Mouse (Mus musculus): ENCODE data around the gene Ctnna3.

The Ctnna3 gene

DNA sequence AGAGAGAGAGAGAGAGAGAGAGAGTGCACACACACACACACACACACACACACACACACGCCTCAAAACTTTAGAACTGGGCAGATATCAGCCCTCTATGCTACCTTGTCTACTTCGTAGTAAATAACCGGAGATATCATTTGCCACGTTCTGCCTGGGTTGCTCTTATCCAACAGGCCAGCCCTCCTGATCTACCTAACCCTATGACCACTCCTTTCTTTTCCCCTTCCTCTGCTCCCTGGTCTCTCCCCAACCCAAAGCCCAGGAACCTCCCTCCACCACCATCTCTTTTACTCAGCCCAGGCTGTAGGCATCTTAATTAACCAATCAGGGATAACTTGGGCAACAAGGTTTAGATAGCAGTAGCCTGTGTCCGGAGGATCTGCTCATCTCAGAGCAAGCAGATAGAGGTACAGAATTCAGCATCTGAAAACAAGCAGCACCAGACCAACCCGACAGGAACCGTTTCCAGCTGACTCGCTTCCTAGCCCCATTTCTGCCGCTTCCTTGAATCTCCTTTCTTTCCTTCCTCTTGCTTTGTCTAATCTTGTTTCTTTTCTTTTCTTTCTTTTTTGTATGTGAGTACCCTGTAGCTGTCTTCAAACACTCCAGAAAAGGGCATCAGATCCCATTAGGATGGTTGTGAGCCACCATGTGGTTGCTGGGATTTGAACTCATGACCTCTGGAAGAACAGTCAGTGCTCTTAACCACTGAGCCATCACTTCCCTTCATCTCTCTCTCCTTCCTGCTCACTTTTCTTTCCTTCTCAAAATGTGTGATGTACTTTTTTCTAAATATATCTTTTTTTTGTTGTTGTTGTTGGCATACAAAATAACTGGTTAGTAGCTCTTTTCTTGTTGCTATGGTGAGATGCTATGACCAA is 6.1 kb upstream of the Ctnna3 start:
- peak; percentile 65 for DNase-seq (ENCODE audit: extremely low read depth, low read depth)

DNA sequence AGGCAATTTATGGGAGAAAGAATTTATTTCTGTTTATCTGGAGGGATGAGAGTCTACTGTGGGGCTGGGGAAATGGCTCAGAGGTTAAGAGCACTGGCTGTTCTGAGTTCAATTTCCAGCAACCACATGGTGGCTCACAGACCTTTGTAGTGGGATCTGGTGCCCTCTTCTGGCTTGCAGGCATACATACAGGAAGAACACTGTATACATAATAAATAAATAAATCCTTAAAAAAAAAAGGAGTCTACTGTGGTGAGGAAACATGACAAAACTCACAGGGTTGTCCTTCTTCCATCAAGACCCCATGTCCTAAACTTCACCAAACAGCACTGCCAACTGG is 5.5 kb upstream of the Ctnna3 start:
- peak; percentile 67 for DNase-seq (ENCODE audit: extremely low read depth, low read depth)

DNA sequence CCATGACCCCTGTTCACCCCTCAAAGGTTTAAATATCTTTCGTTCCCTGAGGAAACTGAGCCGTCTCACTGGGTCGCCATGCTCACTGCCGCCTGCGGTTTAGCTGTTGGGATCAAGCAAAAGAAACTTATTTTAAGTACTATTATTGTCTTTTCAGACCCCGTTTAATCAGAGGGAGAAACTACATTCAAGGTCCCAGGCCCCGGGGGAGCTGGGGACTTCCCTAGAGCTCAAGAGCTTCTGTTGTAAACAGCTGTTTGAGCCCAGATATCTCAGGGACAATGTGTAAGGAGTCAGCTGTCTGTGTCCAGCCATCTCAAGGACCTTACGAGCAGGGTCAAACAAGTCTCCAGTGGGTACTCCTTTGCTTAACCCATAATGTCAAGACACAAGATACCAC is 2.8 kb upstream of the Ctnna3 start:
- no peak for DNase-seq (ENCODE audit: extremely low read depth, low read depth)

DNA sequence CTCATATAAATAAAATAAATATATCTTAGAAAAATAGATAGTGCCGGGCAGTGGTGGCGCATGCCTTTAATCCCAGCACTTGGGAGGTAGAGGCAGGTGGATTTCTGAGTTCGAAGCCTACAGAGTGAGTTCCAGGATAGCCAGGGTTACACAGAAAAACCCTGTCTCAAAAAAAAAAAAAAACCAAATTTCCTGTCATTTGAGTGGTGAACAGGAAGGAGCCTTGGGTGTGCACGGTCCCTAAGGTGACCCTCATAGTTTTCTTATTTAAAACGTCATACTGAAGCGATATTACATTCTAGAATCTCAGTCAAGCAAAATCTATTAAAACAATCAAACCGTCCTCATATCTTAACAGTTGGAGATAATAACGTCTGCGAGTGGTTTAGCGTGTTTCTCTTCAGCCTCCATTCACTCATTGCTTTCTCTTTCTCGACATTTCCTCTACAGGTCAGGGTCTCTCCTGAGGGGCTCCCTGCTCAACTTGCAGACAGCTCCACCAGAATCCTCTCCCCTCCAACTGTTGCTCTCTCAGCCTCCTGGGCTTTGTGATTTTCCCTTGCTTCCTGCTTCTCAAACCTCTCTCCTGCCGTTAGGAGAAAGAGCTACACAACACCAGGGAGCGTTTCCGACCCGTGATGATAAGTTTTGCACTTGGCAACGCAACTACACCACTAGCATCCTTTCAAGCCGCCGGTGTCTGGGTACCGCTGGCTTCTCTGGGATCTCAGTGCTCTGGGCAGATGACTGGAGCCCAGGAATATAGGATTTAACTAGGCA is 1.5 kb upstream of the Ctnna3 start:
- peak; percentile 44 for DNase-seq (ENCODE audit: extremely low read depth, low read depth)

DNA sequence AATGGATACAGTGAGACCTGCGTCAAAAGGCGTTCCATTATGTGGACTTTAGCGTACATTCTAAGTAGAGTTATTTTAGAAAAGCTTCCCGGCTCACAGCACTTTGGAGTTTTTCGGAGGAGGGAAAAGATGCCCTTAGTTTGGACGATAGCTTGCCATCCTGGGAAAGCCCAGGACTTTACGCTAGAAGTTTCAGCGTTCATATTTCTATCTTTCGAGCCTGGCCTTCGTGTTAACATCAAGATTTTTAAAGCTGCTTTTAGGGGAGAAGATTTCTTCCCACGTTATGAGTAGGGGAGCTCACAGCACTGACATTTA is 916 bp upstream of the Ctnna3 start:
- DNase-seq (ENCODE audit: extremely low read depth, low read depth), result no peak

DNA sequence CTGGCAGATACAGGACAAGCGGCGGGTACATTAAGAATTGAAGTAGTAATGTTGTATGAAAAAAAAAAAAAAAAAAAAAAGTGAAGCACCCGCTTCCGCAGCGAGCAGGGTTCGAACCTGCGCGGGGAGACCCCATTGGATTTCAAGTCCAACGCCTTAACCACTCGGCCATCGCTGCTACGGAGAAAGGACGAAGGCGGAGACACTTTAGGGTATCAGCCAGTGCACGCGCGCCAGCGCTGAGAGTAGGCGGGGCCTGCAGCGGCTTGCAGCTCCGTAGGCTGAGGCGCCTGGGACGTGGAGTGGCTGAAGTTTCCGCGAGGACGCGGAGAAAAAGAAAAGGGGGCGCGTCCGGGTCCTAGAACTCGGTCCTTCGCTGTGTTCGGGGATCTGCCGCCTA is 518 bp upstream of the Ctnna3 start:
- peak; percentile 84 for DNase-seq (ENCODE audit: extremely low read depth, low read depth)

DNA sequence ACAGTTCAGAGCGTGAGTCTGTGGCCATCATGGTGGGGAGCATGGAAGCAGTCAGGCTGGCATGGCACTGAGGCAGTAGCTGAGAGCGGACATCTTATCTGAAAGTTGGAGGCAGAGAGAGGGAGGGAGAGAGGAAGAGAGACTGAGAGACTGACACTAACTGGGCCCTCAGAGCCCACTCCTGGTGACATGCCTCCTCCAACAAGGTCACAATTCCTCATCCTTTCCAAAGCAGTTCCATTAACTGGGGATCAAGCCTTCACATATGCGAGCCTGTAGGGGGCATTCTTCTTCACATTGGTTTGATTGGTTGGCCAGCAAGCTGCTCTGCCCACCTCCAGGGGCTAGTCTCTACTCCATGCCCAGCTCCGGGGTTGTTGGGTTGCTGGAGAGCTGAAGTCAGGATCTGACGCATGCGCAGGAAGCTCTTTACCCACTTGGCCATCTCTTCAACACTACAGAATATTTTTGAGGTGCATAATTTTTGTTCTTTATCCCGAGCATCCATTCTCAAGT is 1.4 kb downstream of the Ctnna3 start:
- no peak for DNase-seq (ENCODE audit: extremely low read depth, low read depth)

DNA sequence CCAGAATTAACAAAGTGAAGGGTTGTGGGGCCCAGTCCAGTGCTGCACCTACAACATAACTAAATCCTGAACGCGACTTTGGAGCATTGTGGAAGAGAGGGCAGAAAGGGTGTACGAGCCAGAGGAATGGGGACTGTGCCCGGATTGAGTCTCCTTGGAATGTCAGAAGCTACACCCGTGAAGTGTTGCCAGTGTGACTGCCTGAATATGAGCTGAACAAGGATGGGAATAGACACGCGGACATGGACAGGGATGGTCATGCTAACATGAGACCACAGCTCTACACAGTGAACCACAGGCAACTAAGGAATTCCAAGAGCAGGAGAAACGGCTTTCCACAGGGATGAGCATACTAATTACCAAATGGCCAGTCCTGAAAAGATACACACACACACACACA is 2.2 kb downstream of the Ctnna3 start:
- no peak for DNase-seq (ENCODE audit: extremely low read depth, low read depth)

DNA sequence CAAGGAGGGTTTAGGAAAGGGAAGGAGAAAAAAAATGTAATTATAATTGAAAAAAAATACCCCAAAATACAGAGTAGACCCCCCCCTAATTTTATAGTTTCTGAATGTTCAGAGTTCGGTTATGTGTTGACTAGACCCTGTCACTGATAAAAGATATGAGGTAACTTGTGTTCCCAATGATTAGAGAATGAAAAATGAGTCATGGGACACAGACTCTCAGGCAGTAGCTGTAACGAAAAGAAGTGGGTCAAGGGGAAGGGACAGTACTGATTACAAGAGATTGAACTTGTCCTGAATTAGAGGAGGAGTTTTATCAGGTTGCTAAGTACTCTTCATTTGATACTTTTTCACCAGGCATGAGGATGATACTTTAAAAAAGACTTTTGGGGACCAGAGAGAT is 3.0 kb downstream of the Ctnna3 start:
- no peak for DNase-seq (ENCODE audit: extremely low read depth, low read depth)

DNA sequence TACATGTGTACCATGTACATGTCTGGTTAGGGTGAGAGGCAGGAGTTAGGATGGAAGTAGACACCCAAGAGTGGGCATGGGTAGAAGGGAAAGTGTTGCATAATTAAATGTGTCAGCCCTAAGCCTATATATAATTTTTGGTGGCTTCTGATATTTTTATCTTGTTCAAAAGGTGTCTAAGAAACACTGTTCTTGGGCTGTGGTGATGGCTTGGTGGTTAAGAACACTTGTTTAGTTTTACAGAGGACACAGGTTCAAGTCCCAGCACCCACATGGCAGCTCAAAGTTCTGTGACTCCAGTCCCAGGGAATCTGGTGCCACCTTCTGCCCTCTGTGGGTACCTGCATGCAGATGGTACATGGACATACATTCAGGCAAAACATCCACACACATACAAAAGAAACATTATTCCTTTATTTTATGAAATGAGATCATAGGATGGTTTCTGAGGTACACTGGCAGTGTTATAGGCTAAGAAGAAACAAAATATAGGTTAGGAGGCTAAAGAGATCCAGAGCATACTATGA is 8.9 kb downstream of the Ctnna3 start:
- DNase-seq (ENCODE audit: extremely low read depth, low read depth), result no peak

DNA sequence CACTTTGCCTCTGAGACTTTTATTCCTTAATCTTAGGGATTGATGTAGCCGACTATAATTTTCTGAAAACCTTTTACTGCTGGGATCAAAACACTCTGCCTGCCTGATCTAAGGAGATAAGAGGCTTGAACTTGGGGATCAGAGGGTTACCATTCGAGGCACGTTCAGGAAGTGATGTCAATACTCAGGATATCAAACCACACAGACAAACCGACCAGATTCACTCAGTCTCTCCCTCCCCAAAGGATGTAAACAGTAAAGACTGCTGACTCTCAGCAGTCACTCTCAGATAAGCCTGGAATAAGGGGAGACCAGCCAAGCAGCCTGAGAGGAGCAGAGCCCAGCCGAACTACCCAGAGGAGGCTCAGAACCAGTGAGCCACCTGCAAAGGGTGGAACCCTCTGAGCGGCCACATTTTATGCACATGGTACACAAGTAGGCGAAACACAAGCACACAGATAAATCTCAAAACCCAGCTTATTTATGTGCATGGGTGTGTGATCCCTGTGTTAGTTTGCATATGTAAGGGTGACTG is 9.9 kb downstream of the Ctnna3 start:
- no peak for DNase-seq (ENCODE audit: extremely low read depth, low read depth)

DNA sequence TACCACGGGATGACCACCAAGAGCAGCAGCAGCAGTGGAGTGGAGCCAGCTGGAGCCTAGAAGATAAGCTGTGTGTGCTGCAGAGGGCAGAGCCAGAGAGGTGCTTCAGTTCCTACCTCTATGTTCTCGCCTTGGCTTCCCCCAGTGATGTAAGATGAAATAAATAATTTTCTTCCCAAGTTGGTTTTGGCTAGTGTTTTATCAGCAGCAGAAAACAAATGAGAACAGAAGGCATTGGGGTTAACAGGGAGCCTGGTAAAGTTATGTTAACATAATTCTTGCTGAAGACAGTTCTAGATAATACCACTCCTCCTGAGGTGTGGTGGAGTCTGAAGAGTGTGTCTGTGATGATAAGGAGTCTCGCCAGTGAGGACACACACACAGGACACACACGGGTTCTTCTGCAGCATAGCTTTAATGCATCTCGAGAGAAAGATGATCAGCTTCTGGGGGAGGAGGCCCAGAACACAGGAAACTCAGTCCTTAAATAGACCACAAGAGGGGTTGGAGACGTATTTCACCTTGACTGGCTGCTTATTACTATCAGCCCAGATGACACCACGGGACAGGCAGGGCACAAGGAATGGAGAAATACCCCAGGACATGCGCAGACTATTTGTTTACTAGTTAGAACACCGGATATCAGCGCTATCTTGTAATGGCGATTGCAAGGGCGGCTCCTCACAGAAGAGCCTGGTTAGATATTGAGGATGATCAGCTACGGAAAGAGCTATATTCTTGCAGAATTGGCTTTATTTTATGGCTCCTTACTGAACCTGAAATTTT is 14.9 kb downstream of the Ctnna3 start:
- peak; percentile 99 for DNase-seq (ENCODE audit: extremely low read depth, low read depth)

DNA sequence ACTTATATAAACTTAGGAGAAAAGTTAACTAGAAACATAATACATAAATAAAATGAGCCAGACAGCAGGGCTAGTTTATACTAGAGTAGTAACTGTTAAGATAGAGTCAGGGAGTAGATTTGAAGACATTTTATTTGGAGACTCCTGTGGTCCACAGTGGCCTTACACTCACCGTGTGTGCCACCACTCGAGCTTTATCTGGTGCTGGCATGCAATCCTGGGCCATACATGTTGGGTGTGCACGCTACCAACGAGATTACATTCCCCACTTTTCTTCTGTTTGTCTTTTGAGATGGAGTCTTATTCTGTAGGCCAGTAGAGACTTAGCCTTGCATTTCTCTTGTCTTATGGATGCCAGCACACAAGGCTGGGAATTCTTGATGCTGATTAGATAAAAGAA is 24.0 kb downstream of the Ctnna3 start:
- DNase-seq (ENCODE audit: extremely low read depth, low read depth), result no peak

DNA sequence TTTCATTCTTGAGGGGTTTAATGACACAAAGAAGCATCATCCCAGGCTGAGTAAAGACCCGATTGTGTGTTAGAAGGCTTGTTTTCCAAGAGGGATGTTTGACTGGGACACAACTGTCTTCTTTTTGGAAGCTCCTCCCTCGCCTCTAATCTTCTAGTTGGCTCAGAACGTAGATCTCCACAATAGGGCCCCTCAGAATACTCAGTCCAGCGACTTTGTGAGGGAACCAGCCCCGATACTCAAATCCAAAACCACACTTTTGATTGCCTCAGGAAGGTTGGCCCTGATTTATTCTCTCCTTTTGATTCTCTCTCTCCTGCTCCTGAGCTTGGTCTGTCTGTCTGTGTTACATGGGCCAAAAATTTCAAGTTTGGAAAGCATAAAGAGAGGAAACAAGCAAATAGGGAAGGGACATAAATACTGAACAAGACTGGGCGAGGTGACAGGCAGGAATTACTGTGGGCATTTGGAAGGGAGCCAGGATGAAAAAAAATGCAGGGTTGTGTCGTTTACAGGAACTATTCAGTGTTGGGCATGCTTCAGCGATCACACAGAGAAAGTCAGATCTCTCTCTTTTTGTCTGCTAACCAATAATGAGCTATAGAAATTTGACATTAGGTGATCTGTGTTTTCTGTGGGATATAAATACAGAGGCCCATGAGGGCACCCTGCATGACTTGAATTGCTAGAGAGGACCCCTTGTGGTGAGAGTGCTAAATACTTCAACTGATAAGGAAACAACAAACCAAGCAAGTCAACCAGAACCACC is 25.4 kb downstream of the Ctnna3 start:
- no peak for DNase-seq (ENCODE audit: extremely low read depth, low read depth)

DNA sequence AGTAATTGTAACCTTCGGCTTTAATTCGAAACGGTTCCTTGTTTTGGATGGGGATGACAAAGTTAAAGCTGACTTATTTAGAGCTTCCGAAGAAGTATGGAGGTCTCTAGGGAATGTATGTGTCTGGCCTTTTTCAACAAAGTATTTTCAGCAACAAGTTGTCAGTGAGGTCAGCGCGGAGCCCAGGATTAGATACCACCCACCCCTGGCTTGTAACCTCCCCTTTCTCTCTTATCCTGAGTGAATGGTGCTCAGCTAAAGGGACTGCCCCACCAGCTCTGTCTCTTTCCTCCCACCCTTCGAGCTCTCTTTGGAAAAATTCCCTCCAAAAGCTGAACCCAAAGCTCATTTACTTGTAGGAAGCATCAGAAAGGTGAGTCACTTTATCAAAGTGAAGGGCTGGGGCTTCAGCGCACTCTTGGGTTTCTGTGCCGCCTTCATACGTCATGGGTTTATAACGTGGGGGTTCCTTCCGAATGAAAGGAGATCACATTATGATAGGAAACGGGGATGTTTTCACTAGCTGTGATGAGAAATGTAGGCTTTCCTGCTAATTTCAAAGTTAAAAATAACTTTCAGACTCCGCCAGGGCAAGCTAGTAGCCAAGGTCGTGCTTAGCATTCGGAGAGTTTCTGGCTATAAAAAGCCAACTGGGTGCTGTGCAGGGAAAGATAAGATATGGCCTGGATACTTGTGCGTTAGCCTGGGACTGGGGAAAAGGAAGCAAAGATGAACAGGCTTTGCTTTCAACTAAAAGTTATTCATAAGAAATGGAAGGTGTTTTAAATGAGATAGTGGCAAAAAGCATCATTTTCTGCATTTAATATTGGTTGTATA is 27.6 kb downstream of the Ctnna3 start:
- DNase-seq (ENCODE audit: extremely low read depth, low read depth), result no peak

DNA sequence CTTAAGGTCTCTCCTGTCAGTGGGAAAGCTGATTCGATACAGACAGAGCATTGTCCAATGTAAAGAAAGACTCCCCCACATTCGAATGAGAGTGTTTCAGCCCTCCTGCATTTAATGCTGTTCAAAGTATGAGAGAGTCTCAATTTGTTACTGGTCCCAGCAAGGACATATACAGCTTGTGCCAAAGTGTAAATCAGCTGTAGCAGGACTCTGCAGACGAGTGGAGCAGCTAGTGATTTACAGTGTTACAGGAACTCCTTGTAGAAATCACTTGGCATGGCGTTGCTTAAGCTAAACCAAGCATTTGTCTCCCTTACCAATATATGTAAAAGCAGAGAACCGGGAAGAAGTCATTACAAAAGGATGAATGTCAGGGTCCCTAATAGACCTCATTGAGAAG is 31.0 kb downstream of the Ctnna3 start:
- DNase-seq (ENCODE audit: extremely low read depth, low read depth), result no peak

DNA sequence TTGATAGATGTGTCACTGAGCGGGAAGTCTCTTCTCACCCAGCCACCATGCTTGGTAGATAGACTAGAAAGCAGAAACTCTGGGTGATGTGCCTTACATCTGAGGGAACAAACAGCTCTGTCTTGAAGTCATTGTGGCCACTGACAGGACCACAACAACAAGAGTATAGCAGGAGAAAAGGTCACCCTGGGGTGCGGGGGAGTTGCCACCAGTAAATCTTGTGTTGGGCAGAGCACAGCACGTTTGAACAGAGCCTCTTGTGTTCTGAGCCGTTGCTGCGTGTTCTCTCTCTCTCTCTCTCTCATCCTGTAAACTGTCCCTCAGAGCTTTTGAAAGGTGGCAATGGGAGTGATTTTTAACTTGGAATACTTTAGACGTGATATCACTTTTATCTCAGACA is 42.6 kb downstream of the Ctnna3 start:
- no peak for DNase-seq (ENCODE audit: extremely low read depth, low read depth)

DNA sequence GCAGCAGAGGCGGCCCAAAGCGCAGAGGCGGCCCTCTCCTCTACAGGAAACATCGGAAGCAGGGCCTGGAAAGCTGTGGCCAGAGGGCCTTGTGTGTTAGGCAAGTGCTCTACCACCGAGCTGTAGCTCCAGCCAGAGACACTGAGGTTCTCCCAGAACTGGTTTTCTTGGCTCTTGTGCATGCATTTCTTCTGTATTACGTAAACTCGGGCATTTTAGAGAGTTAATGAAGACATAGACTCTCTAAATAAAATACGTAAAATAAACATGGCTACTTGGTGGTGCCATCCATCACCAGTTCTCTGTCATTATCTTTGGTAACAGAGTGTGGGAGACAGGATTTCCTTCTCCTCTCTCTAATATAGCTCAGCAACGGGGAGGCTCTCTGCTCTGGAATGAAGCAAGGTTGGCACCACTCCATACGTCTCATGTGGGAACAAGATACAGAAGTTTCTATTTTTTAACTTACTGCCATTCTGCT is 46.3 kb downstream of the Ctnna3 start:
- no peak for DNase-seq (ENCODE audit: extremely low read depth, low read depth)

DNA sequence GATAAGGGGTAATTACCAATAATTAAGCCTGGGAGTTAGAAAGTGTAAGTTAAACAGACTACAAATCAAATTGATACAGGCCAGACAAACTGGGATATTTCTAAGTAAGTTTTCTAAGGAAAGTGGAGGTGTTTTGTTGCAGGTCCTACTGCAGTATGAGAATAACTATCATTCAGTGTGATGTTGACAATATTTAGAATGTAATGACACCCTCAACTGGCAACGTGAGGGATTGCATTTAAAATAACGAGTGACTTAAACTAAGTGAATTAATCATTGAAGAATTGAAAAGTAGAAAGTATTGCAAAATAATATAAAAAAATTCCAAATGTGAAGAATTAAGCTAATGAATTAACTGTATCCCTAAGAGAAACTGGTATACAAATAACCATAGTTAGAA is 49.0 kb downstream of the Ctnna3 start:
- peak; percentile 57 for DNase-seq (ENCODE audit: extremely low read depth, low read depth)

DNA sequence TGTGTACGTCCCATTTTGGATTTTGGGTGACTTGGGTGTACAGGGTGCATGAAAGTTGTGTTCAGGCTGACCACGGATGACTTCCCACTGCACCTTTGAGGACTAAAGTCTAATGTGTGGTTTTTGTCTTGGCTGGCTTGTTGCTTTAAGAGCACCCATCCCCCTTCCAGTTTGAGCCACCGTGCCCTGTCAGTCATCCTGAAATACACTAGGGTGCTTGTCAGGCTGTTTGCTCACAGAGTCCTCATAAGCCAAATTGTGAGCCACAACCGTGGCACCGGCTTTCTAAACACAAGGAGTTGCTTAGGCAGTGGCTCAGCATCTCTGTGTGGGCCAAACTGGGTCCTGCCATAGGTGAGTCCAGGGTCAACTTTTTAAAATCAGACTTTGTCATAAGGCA is 50.2 kb downstream of the Ctnna3 start:
- DNase-seq (ENCODE audit: extremely low read depth, low read depth), result no peak

Data from MEL-GATA-1-ER (cell line).